Comparison of ENCODE assay signal across 26 mouse cellular contexts in the genomic region with DNA sequence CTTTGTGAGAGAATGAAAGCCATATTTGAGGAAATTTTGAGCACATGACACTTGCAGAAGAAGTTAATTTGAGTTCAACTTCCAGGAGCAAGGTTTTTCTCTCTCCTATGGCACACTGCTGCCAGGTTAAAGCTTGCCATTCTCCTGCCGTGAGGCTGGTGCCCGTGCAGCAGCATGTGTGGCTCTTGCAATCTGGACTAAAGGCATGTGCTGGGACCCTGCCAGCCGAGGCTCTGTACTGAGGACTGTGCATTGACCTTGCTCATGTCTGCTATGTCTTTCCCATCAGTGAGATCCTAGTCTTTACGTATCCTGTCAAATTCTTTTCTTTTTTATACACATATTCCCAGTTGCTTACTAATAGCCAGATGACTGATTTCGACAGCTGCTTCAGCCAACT.
DNase-seq lines count a peak whose midpoint lies in the region; ATAC-seq and TF ChIP-seq lines count a peak whose summit lies in the region.
"Had no signal": no experiment of that assay in that cellular context is flagged by ENCODE, and none has a peak within 500 bp of the region (broad histone marks: within the 10 kb centered on the region; RNA-seq: fewer than 3 reads in every experiment).

No protein-coding gene starts in this region.

- TF ChIP-seq CTCF in hindbrain, postnatal 0 days (IDR thresholded peaks at IDR 0.05; ENCODE audit: low read depth), result no peak
- TF ChIP-seq CTCF in lung, embryonic 14.5 days (IDR thresholded peaks at IDR 0.05; ENCODE audit: low read depth), result no peak

- H3K9ac ChIP-seq in embryonic facial prominence, embryonic 14.5 days (ENCODE audit: low read depth, low read length), result no peak overlapping the region
- H3K9ac ChIP-seq in hindbrain, postnatal 0 days (replicated peaks; ENCODE audit: low read length), result no peak overlapping the region
- no peak overlapping the region for H3K9ac ChIP-seq in hindbrain, embryonic 13.5 days
- no peak overlapping the region for H3K9ac ChIP-seq in lung, embryonic 14.5 days
- H3K9ac ChIP-seq: embryonic facial prominence, embryonic 12.5 days; intestine, embryonic 15.5 days; limb, embryonic 15.5 days; liver, embryonic 13.5 days; stomach, embryonic 15.5 days had no signal

- H3K36me3 ChIP-seq in embryonic facial prominence, embryonic 14.5 days (ENCODE audit: control insufficient read depth, insufficient read depth, low read length), result no peaks in the 10 kb centered on the region
- no peaks in the 10 kb centered on the region for H3K36me3 ChIP-seq in embryonic facial prominence, embryonic 10.5 days (replicated peaks)
- H3K36me3 ChIP-seq in hindbrain, postnatal 0 days (ENCODE audit: insufficient read depth, low read length), result no peaks in the 10 kb centered on the region
- H3K36me3 ChIP-seq in hindbrain, embryonic 13.5 days, result no peaks in the 10 kb centered on the region
- H3K36me3 ChIP-seq in lung, embryonic 14.5 days (ENCODE audit: insufficient read depth), result no peaks in the 10 kb centered on the region
- H3K36me3 ChIP-seq: embryonic facial prominence, embryonic 12.5 days; forebrain, embryonic 10.5 days; heart, embryonic 10.5 days; hindbrain, embryonic 10.5 days; intestine, embryonic 15.5 days; limb, embryonic 15.5 days; liver, embryonic 13.5 days; stomach, embryonic 15.5 days had no signal

- peak; percentile 43 for DNase-seq in embryonic facial prominence, embryonic 14.5 days (ENCODE audit: low spot score)
- DNase-seq in embryonic facial prominence, embryonic 10.5 days (ENCODE audit: low spot score), result no peak
- DNase-seq in hindbrain, postnatal 0 days (ENCODE audit: low spot score), result peak; percentile 35
- DNase-seq in lung, embryonic 14.5 days, result peak; percentile 35
- no peak for DNase-seq in lung, postnatal 25 days (ENCODE audit: low spot score)
- DNase-seq: adrenal gland, postnatal 25 days; B cell, adult 2 months; gastrocnemius, postnatal 25 days; heart, adult 11 months; kidney, adult 2 months; kidney, postnatal 36 days; layer of hippocampus, postnatal 36 days; liver, embryonic 13.5 days; lung, adult 18-20 months; lung, postnatal 10 days; midbrain, embryonic 14.5 days; right cerebral cortex, postnatal 25 days had no signal

- H3K4me1 ChIP-seq in embryonic facial prominence, embryonic 14.5 days (ENCODE audit: control insufficient read depth, insufficient read depth, low read length), result peaks cover 3% of the 10 kb centered on the region; the same call in 1 of the 2 replicates
- H3K4me1 ChIP-seq in embryonic facial prominence, embryonic 10.5 days, result peaks cover 9% of the 10 kb centered on the region; the same call in 1 of the 2 replicates
- H3K4me1 ChIP-seq in hindbrain, postnatal 0 days (ENCODE audit: insufficient read depth, low read length), result peaks cover 6% of the 10 kb centered on the region
- H3K4me1 ChIP-seq in hindbrain, embryonic 13.5 days (replicated peaks), result peaks cover 28% of the 10 kb centered on the region
- H3K4me1 ChIP-seq in lung, embryonic 14.5 days (ENCODE audit: insufficient read depth), result no peaks in the 10 kb centered on the region
- H3K4me1 ChIP-seq: embryonic facial prominence, embryonic 12.5 days; intestine, embryonic 15.5 days; liver, embryonic 13.5 days; stomach, embryonic 15.5 days had no signal

- H3K4me2 ChIP-seq in embryonic facial prominence, embryonic 14.5 days (ENCODE audit: low read depth, low read length), result no peak overlapping the region
- no peak overlapping the region for H3K4me2 ChIP-seq in hindbrain, postnatal 0 days (ENCODE audit: low read depth, low read length)
- no peak overlapping the region for H3K4me2 ChIP-seq in hindbrain, embryonic 13.5 days
- no peak overlapping the region for H3K4me2 ChIP-seq in lung, embryonic 14.5 days
- H3K4me2 ChIP-seq: embryonic facial prominence, embryonic 12.5 days; intestine, embryonic 15.5 days; limb, embryonic 15.5 days; liver, embryonic 13.5 days; stomach, embryonic 15.5 days had no signal

- H3K27ac ChIP-seq in embryonic facial prominence, embryonic 14.5 days (replicated peaks; ENCODE audit: low read depth, low read length), result no peak overlapping the region
- H3K27ac ChIP-seq in embryonic facial prominence, embryonic 10.5 days (replicated peaks), result no peak overlapping the region
- 0 out of 2 replicates have a peak overlapping the region, but pooled peaks have one; percentile 20 for H3K27ac ChIP-seq in hindbrain, postnatal 0 days
- no peak overlapping the region for H3K27ac ChIP-seq in hindbrain, embryonic 13.5 days
- no peak overlapping the region for H3K27ac ChIP-seq in lung, embryonic 14.5 days (ENCODE audit: low read depth)
- H3K27ac ChIP-seq: embryonic facial prominence, embryonic 12.5 days; forebrain, embryonic 10.5 days; heart, embryonic 10.5 days; hindbrain, embryonic 10.5 days; intestine, embryonic 15.5 days; limb, embryonic 15.5 days; liver, embryonic 13.5 days; stomach, embryonic 15.5 days had no signal

- no peak overlapping the region for H3K4me3 ChIP-seq in embryonic facial prominence, embryonic 14.5 days (ENCODE audit: low read depth, low read length)
- H3K4me3 ChIP-seq in embryonic facial prominence, embryonic 10.5 days, result no peak overlapping the region
- H3K4me3 ChIP-seq in hindbrain, postnatal 0 days (ENCODE audit: low read length), result no peak overlapping the region
- H3K4me3 ChIP-seq in hindbrain, embryonic 13.5 days, result no peak overlapping the region
- H3K4me3 ChIP-seq in lung, embryonic 14.5 days (ENCODE audit: low read depth, low read length), result no peak overlapping the region
- H3K4me3 ChIP-seq: embryonic facial prominence, embryonic 12.5 days; forebrain, embryonic 10.5 days; heart, embryonic 10.5 days; hindbrain, embryonic 10.5 days; intestine, embryonic 15.5 days; limb, embryonic 15.5 days; liver, embryonic 13.5 days; stomach, embryonic 15.5 days had no signal

- no peaks in the 10 kb centered on the region for H3K9me3 ChIP-seq in embryonic facial prominence, embryonic 14.5 days (ENCODE audit: control insufficient read depth, low read length)
- H3K9me3 ChIP-seq in embryonic facial prominence, embryonic 10.5 days, result no peaks in the 10 kb centered on the region
- no peaks in the 10 kb centered on the region for H3K9me3 ChIP-seq in hindbrain, postnatal 0 days (ENCODE audit: low read length)
- H3K9me3 ChIP-seq in hindbrain, embryonic 13.5 days, result no peaks in the 10 kb centered on the region
- H3K9me3 ChIP-seq in lung, embryonic 14.5 days (ENCODE audit: low read depth, low read length), result no peaks in the 10 kb centered on the region
- H3K9me3 ChIP-seq: embryonic facial prominence, embryonic 12.5 days; forebrain, embryonic 10.5 days; heart, embryonic 10.5 days; hindbrain, embryonic 10.5 days; intestine, embryonic 15.5 days; limb, embryonic 15.5 days; liver, embryonic 13.5 days; stomach, embryonic 15.5 days had no signal

- no peaks in the 10 kb centered on the region; the same call in 1 of the 2 replicates for H3K27me3 ChIP-seq in embryonic facial prominence, embryonic 14.5 days (replicated peaks; ENCODE audit: control insufficient read depth, insufficient read depth, low read length)
- H3K27me3 ChIP-seq in embryonic facial prominence, embryonic 10.5 days (replicated peaks; ENCODE audit: low read depth, poor library complexity, severe bottlenecking), result no peaks in the 10 kb centered on the region; the same call in 1 of the 2 replicates
- H3K27me3 ChIP-seq in hindbrain, postnatal 0 days (ENCODE audit: insufficient read depth, low read length), result no peaks in the 10 kb centered on the region
- 0 out of 2 replicates have a peak, but pooled peaks cover 2% of the 10 kb centered on the region for H3K27me3 ChIP-seq in hindbrain, embryonic 13.5 days
- H3K27me3 ChIP-seq in lung, embryonic 14.5 days (ENCODE audit: insufficient read depth, low read length), result no peaks in the 10 kb centered on the region
- H3K27me3 ChIP-seq: intestine, embryonic 15.5 days; liver, embryonic 13.5 days; stomach, embryonic 15.5 days had no signal

- 65% methylated on average over 5 of the region's 5 CpGs for WGBS in embryonic facial prominence, embryonic 14.5 days
- WGBS in embryonic facial prominence, embryonic 10.5 days, result 87% methylated on average over 5 of the region's 5 CpGs
- 41% methylated on average over 5 of the region's 5 CpGs for WGBS in hindbrain, postnatal 0 days
- 77% methylated on average over 5 of the region's 5 CpGs for WGBS in hindbrain, embryonic 13.5 days
- WGBS in lung, embryonic 14.5 days, result 49% methylated on average over 5 of the region's 5 CpGs

- no peak for ATAC-seq in embryonic facial prominence, embryonic 14.5 days (ENCODE audit: low read depth)
- no peak for ATAC-seq in hindbrain, postnatal 0 days
- ATAC-seq in hindbrain, embryonic 13.5 days (ENCODE audit: low FRiP score), result no peak
- ATAC-seq in lung, embryonic 14.5 days (ENCODE audit: insufficient read depth), result no peak
- ATAC-seq: hindbrain, embryonic 16.5 days; intestine, embryonic 15.5 days had no signal

Comparison
In these comparisons a context has a peak if more than half of its experiments do, and no peak if none do; other contexts are left out.
1. DNase-seq: peak in embryonic facial prominence, embryonic 14.5 days (single experiment), hindbrain, postnatal 0 days (single experiment) and lung, embryonic 14.5 days (single experiment); none in embryonic facial prominence, embryonic 10.5 days (single experiment) and lung, postnatal 25 days (single experiment).